Mouse (Mus musculus) embryonic facial prominence, embryonic 15.5 days (tissue): ENCODE results near the gene Cyp2d10. TPM values are rescaled to one million over a fixed set of nuclear protein-coding genes. Genes with fewer than 3 reads are reported as not detected.
A peak's percentile ranks its signal among the peaks of the same experiment; 100 is the strongest.
"Not testable (repeated sequence)": the region's sequence is repeated elsewhere in the genome, so short reads cannot be mapped to it uniquely, and the experiment has no call there.

Experiments
- ATAC-seq: fragments of 200-750 bp; cut with Nextera tagmentation; 2 replicates; pipeline ENCODE4 v1.8.0; 2017; ENCODE audit warnings: low read depth, moderate TSS enrichment; ENCODE audit not compliant: insufficient number of reproducible peaks, low FRiP score, low TSS enrichment
- H3K27ac ChIP-seq: fragments of 300-500 bp; sonication (generic); replicated peaks from 2 replicates; pipeline ENCODE4 v1.5.1; 2015; ENCODE audit warnings: mild to moderate bottlenecking, inconsistent platforms
- H3K27me3 ChIP-seq: fragments of 300-500 bp; sonication (generic); 2 replicates; pipeline ENCODE4 v1.6.1; 2015; ENCODE audit warnings: inconsistent platforms
- H3K36me3 ChIP-seq: fragments of 300-500 bp; sonication (generic); 2 replicates; pipeline ENCODE4 v1.6.1; 2015; ENCODE audit warnings: mild to moderate bottlenecking, inconsistent platforms
- H3K4me1 ChIP-seq: fragments of 300-500 bp; sonication (generic); 2 replicates; pipeline ENCODE4 v1.6.1; 2015; ENCODE audit warnings: inconsistent platforms
- H3K4me2 ChIP-seq: fragments of 300-500 bp; sonication (generic); replicated peaks from 2 replicates; pipeline ENCODE4 v1.6.1; 2015; ENCODE audit warnings: mild to moderate bottlenecking, inconsistent platforms
- H3K4me3 ChIP-seq: fragments of 300-500 bp; sonication (generic); replicated peaks from 2 replicates; pipeline ENCODE4 v1.5.1; 2015; ENCODE audit warnings: mild to moderate bottlenecking, inconsistent platforms
- H3K9ac ChIP-seq: fragments of 300-500 bp; sonication (generic); 2 replicates; pipeline ENCODE4 v1.6.1; 2015; ENCODE audit warnings: inconsistent platforms
- H3K9me3 ChIP-seq: fragments of 300-500 bp; sonication (generic); replicated peaks from 2 replicates; pipeline ENCODE4 v1.6.1; 2016; ENCODE audit warnings: inconsistent platforms
- WGBS: fragments of 180-500 bp; shearing (Covaris S2); methylation state at CpG from one replicate; pipeline ENCODE4 v1.1.7; 2015; 5-methylcytosine and 5-hydroxymethylcytosine counted together
- polyA plus RNA-seq: library from polyadenylated mRNA; unstranded; fragments of >200 nt; fragmentation: Nextera tagmentation; extraction: Ambion mirVana; gene quantifications from 2 replicates; pipeline ENCODE4 v1.2.1, GENCODE M21; 2015

Cyp2d10 gene
- polyA plus RNA-seq, 1 experiment from 2014 or later: not detected

GRCm38 (mm10) chr15:82395955-82396354 is 11.0 kb downstream of the Cyp2d10 start:
- not testable (repeated sequence) for H3K4me2 ChIP-seq, H3K27ac ChIP-seq, H3K4me3 ChIP-seq, ATAC-seq, H3K9ac ChIP-seq, H3K36me3 ChIP-seq, H3K27me3 ChIP-seq, H3K4me1 ChIP-seq, H3K9me3 ChIP-seq
- 77% methylated on average over 3 of the region's 3 CpGs for whole genome bisulfite sequencing

GRCm38 (mm10) chr15:82393922-82394321 is 13.1 kb downstream of the Cyp2d10 start, which contains the start of gene Cyp2d11:
TSS of gene Cyp2d11 (minus strand) at chr15:82394022.
- ATAC-seq, H3K4me3 ChIP-seq, H3K27me3 ChIP-seq, H3K9ac ChIP-seq, H3K9me3 ChIP-seq, H3K4me2 ChIP-seq, H3K27ac ChIP-seq, H3K36me3 ChIP-seq, H3K4me1 ChIP-seq: not testable (repeated sequence)
- WGBS: 82% methylated on average over 2 of the region's 2 CpGs

- not testable (repeated sequence) for H3K4me2 ChIP-seq, H3K27ac ChIP-seq, H3K9me3 ChIP-seq, H3K4me1 ChIP-seq, H3K27me3 ChIP-seq, ATAC-seq, H3K4me3 ChIP-seq, H3K36me3 ChIP-seq, H3K9ac ChIP-seq
- WGBS: 87% methylated on average over 10 of the region's 10 CpGs
Measured at GRCm38 (mm10) chr15:82389916-82390315, 17.1 kb downstream of the Cyp2d10 start.

DNA sequence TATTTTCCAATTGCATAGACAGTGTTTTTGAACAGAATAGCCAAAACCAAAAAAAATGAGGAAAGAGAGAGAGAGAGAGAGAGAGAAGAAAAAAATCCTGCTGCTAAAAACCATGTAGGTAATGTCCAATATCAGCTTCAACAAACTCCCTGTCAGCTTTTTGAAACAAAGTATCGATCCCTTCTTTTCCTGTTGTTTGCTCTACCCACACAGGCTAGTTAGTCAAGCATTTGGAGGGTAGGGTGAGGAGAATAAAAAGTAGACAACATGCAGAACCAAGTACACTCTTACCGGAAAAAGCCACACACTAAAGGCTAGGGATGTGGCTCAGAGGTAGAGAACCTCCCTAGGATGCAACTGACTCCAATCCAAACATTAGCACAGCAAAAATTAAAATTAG is 21.3 kb downstream of the Cyp2d10 start:
- ATAC-seq: no peak
- Histone ChIP-seq H3K9me3 (no peaks in the 10 kb centered on the region), H3K9ac (no peak overlapping the region), H3K27me3 (no peaks in the 10 kb centered on the region), H3K4me2 (no peak overlapping the region), H3K36me3 (no peaks in the 10 kb centered on the region), H3K27ac (no peak overlapping the region), H3K4me1 (0 out of 2 replicates have a peak, but pooled peaks cover 5% of the 10 kb centered on the region), H3K4me3 (no peak overlapping the region)
- WGBS: 93% methylated on average over 2 of the region's 2 CpGs

- H3K4me2 ChIP-seq: no peak overlapping the region
- H3K27me3 ChIP-seq: no peaks in the 10 kb centered on the region
- no peak overlapping the region for H3K9ac ChIP-seq
- no peak for ATAC-seq
- H3K27ac ChIP-seq: no peak overlapping the region
- H3K36me3 ChIP-seq: no peaks in the 10 kb centered on the region
- H3K9me3 ChIP-seq: no peaks in the 10 kb centered on the region
- peaks cover 21% of the 10 kb centered on the region for H3K4me1 ChIP-seq
- H3K4me3 ChIP-seq: no peak overlapping the region
- 85% methylated on average over 2 of the region's 2 CpGs for WGBS
Measured at GRCm38 (mm10) chr15:82382441-82382840, 24.6 kb downstream of the Cyp2d10 start.

- Histone ChIP-seq H3K4me1 (peaks cover 32% of the 10 kb centered on the region), H3K27me3 (no peaks in the 10 kb centered on the region), H3K27ac (no peak overlapping the region), H3K9ac (no peak overlapping the region), H3K9me3 (no peaks in the 10 kb centered on the region), H3K4me3 (peak overlapping the region; percentile 57), H3K4me2 (peak overlapping the region; percentile 80), H3K36me3 (no peaks in the 10 kb centered on the region)
- WGBS: 33% methylated on average over 7 of the region's 7 CpGs
- no peak for ATAC-seq
Measured at GRCm38 (mm10) chr15:82380714-82381062, 26.3 kb downstream of the Cyp2d10 start.

GRCm38 (mm10) chr15:82379871-82380713 is 26.9 kb downstream of the Cyp2d10 start, which contains the start of gene Cyp2d22:
TSS of gene Cyp2d22 (minus strand) at chr15:82380260.
- peaks cover 32% of the 10 kb centered on the region for H3K4me1 ChIP-seq
- H3K27ac ChIP-seq: peak within 1 kb of the TSS; percentile 89
- H3K9me3 ChIP-seq: no peaks in the 10 kb centered on the region
- H3K4me3 ChIP-seq: peak within 1 kb of the TSS; percentile 57
- WGBS: under 1% methylated on average over 19 of the region's 24 CpGs
- H3K9ac ChIP-seq: peak within 1 kb of the TSS; percentile 50
- no peaks in the 10 kb centered on the region for H3K27me3 ChIP-seq
- ATAC-seq: peak; percentile 84
- H3K4me2 ChIP-seq: peak within 1 kb of the TSS; percentile 80
- H3K36me3 ChIP-seq: no peaks in the 10 kb centered on the region

DNA sequence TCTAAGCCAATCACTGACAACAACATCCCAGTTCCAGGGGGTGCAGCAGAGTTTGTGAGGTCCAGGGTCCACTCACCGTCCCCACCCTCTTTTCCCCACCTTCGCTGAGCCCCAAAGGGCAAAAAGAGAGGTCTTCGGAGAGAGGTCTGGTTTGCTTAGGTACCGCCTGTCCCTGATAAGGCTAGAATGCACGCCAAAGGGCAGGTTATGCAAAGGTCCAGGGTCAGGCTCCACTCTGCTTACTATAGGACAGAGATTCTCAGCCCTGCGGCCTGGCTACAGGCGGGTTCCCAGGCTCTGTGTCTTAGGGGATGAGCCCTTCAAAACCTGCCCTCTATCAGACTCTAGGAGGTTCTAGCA is 27.5 kb downstream of the Cyp2d10 start:
- H3K36me3 ChIP-seq: no peaks in the 10 kb centered on the region
- H3K9ac ChIP-seq: peak overlapping the region; percentile 50
- H3K4me3 ChIP-seq: peak overlapping the region; percentile 57
- WGBS: 26% methylated on average over 7 of the region's 7 CpGs
- peak overlapping the region; percentile 80 for H3K4me2 ChIP-seq
- peaks cover 32% of the 10 kb centered on the region for H3K4me1 ChIP-seq
- H3K27me3 ChIP-seq: no peaks in the 10 kb centered on the region
- H3K9me3 ChIP-seq: no peaks in the 10 kb centered on the region
- H3K27ac ChIP-seq: peak overlapping the region; percentile 89
- ATAC-seq: no peak

GRCm38 (mm10) chr15:82378261-82379180 is 28.5 kb downstream of the Cyp2d10 start:
- no peaks in the 10 kb centered on the region for H3K27me3 ChIP-seq
- H3K27ac ChIP-seq: 0 out of 2 replicates have a peak overlapping the region, but pooled peaks have one; percentile 39
- H3K9me3 ChIP-seq: no peaks in the 10 kb centered on the region
- peaks cover 32% of the 10 kb centered on the region for H3K4me1 ChIP-seq
- peak overlapping the region; percentile 80; the same call in 1 of the 2 replicates for H3K4me2 ChIP-seq
- no peaks in the 10 kb centered on the region for H3K36me3 ChIP-seq
- 38% methylated on average over 15 of the region's 15 CpGs for WGBS
- no peak overlapping the region for H3K4me3 ChIP-seq
- no peak for ATAC-seq
- H3K9ac ChIP-seq: no peak overlapping the region

DNA sequence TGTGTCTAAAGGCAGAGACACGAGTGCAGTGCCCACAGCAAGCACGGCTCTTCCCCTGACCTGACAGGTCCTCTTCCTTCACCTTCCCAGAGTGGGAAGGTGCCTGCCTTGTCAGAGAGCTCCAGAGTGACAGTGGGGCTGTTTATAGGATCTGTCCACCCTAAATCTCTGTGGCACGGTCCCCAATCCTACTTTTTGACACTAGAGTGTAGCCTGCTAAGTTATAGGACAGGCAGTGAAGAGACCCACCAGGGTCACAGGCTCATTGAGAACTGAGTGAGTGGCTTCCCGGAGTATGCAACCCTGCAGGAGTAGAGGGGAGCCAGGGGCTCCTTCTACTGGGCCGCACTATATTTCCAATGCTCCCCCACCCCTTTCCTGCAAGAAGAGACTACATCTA is 29.3 kb downstream of the Cyp2d10 start:
- H3K4me3 ChIP-seq: no peak overlapping the region
- H3K9ac ChIP-seq: no peak overlapping the region
- no peak overlapping the region for H3K27ac ChIP-seq
- H3K4me1 ChIP-seq: peaks cover 32% of the 10 kb centered on the region
- 79% methylated on average over 5 of the region's 5 CpGs for WGBS
- H3K4me2 ChIP-seq: no peak overlapping the region
- no peaks in the 10 kb centered on the region for H3K36me3 ChIP-seq
- H3K27me3 ChIP-seq: no peaks in the 10 kb centered on the region
- no peak for ATAC-seq
- H3K9me3 ChIP-seq: no peaks in the 10 kb centered on the region
